Mouse (Mus musculus): ENCODE data around the gene Olfr93.

DNA sequence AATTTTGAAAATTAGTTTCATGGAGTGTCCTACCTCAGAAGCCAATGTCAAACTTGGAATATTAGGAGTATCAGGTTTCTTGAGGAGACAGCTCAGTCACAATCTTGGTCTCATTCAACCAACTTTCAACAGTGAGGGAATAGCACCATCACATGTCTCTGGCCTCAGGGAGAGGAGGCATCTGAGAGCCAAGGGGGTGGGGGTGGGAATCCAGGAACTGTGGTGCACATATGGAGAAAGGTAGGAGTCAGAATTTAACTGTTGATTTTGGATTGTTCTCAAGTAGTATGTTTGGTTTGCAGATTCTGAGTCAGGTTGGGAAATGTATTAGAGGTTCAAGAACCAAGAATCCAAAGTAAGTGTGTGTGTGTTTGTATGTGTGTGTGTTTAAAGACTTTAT lies 31.7 kb upstream of the Olfr93 start:
- TF ChIP-seq CTCF (IDR thresholded peaks at IDR 0.05) (no peak), EP300 (IDR thresholded peaks at IDR 0.05) (no peak)

Measured in lung, postnatal 0 days (tissue).